Mouse (Mus musculus) thymus, postnatal 36 days (tissue): ENCODE measurements around the gene Marc1.

ENCODE experiments used
- DNase-seq, 2 experiments: peaks; one replicate each; pipeline ENCODE4 v3.0.0; 2022; ENCODE audit warnings: mixed read lengths in 2 of 2

Marc1 gene

GRCm38 (mm10) chr1:184810780-184811575 is at the start of gene Marc1:
TSS of gene Marc1 (minus strand) at chr1:184811313.
- no peak for DNase-seq

- DNase-seq = no peak
Observed at GRCm38 (mm10) chr1:184860276-184860675, 49.2 kb upstream of the Marc1 start.

- no peak for DNase-seq
Observed at GRCm38 (mm10) chr1:184858253-184858652, 47.1 kb upstream of the Marc1 start.

GRCm38 (mm10) chr1:184857216-184857615 is 46.1 kb upstream of the Marc1 start:
- no peak for DNase-seq

- no peak for DNase-seq
Observed at GRCm38 (mm10) chr1:184853922-184854321, 42.8 kb upstream of the Marc1 start.

GRCm38 (mm10) chr1:184853339-184853738 is 42.2 kb upstream of the Marc1 start:
- peak; percentile 62 for DNase-seq

- DNase-seq = peak; percentile 51 to 52
Observed at GRCm38 (mm10) chr1:184851741-184852618, 40.9 kb upstream of the Marc1 start.

GRCm38 (mm10) chr1:184851166-184851565 is 40.1 kb upstream of the Marc1 start:
- DNase-seq = no peak

- DNase-seq = no peak
Observed at GRCm38 (mm10) chr1:184846973-184847372, 35.9 kb upstream of the Marc1 start.

GRCm38 (mm10) chr1:184846092-184846750 is 35.1 kb upstream of the Marc1 start, which contains the start of gene Marc2:
TSS of gene Marc2 (minus strand) at chr1:184846451.
- no peak for DNase-seq

GRCm38 (mm10) chr1:184845111-184846071 is 34.3 kb upstream of the Marc1 start:
- peak; percentile 86 to 87 for DNase-seq

- DNase-seq = peak; percentile 22 to 30
Observed at GRCm38 (mm10) chr1:184844326-184845066, 33.4 kb upstream of the Marc1 start.

GRCm38 (mm10) chr1:184837649-184838048 is 26.5 kb upstream of the Marc1 start:
- DNase-seq = no peak

- DNase-seq = no peak
Observed at GRCm38 (mm10) chr1:184836350-184836749, 25.2 kb upstream of the Marc1 start.

- no peak for DNase-seq
Observed at GRCm38 (mm10) chr1:184833499-184833898, 22.4 kb upstream of the Marc1 start.

- DNase-seq = no peak
Observed at GRCm38 (mm10) chr1:184832211-184832610, 21.1 kb upstream of the Marc1 start.

- DNase-seq = no peak
Observed at GRCm38 (mm10) chr1:184829897-184830296, 18.8 kb upstream of the Marc1 start.

- no peak for DNase-seq
Observed at GRCm38 (mm10) chr1:184827175-184827701, 16.1 kb upstream of the Marc1 start.

- peak in 1 of 2 experiments; percentile 18 for DNase-seq
Observed at GRCm38 (mm10) chr1:184825093-184825492, 14.0 kb upstream of the Marc1 start.

- DNase-seq = peak; percentile 68 to 73
Observed at GRCm38 (mm10) chr1:184824439-184824851, 13.3 kb upstream of the Marc1 start.

- DNase-seq = no peak
Observed at GRCm38 (mm10) chr1:184822678-184823077, 11.6 kb upstream of the Marc1 start.
